Mouse (Mus musculus): ENCODE measurements at regions not wholly inside any gene's neighbourhood (a gene's known extent, or its start where the extent isn't known, plus 50 kb on each side); places are given as distances from the start of the nearest gene placed in this dataset.

- DNase-seq (ENCODE audit: low spot score) = no peak
- Histone ChIP-seq H3K27ac (peak overlapping the region; percentile 57; the same call in 1 of the 2 replicates), H3K36me3 (replicated peaks; ENCODE audit: control insufficient read depth, insufficient read depth) (no peaks in the 10 kb centered on the region), H3K4me3 (replicated peaks; ENCODE audit: low read length) (no peak overlapping the region), H3K27me3 (ENCODE audit: control insufficient read depth, insufficient read depth, low read length) (no peaks in the 10 kb centered on the region), H3K9ac (no peak overlapping the region), H3K9me3 (ENCODE audit: control insufficient read depth, low read length) (no peaks in the 10 kb centered on the region), H3K4me2 (replicated peaks) (no peak overlapping the region), H3K4me1 (replicated peaks; ENCODE audit: control insufficient read depth, insufficient read depth, low read length) (peaks cover 10% of the 10 kb centered on the region)
- 57% methylated on average over 4 of the region's 4 CpGs for WGBS
- ATAC-seq (ENCODE audit: low FRiP score) = 0 out of 2 replicates have a peak, but pooled peaks have one; percentile 48
Observed at GRCm38 (mm10) chr16:55420876-55421568, 123.2 kb upstream of the Zpld1 start.

DNA sequence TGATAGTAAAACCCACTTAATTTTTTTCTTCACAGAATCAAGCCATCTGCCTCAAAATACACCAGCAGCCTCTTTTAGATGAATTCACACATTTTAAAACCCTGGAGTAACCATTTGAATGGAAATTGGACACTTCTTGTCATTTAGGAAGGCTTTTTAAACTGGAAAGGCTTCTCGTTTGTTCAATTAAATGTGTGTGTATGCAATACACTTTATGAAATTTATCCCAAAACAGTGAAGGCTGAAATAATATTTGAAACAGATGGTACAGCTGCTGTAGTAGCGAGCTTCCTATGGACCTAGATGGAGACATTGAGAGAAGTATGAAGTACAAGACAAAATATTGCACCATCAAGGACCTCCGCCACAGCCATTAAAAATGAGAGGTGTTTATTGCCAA lies 121.1 kb upstream of the Zpld1 start:
- Histone ChIP-seq H3K27me3 (ENCODE audit: control insufficient read depth, insufficient read depth, low read length) (no peaks in the 10 kb centered on the region), H3K4me1 (replicated peaks; ENCODE audit: control insufficient read depth, insufficient read depth, low read length) (peaks cover 10% of the 10 kb centered on the region), H3K9ac (no peak overlapping the region), H3K9me3 (ENCODE audit: control insufficient read depth, low read length) (no peaks in the 10 kb centered on the region), H3K27ac (no peak overlapping the region), H3K4me3 (replicated peaks; ENCODE audit: low read length) (no peak overlapping the region), H3K36me3 (replicated peaks; ENCODE audit: control insufficient read depth, insufficient read depth) (no peaks in the 10 kb centered on the region), H3K4me2 (replicated peaks) (no peak overlapping the region)
- ATAC-seq (ENCODE audit: low FRiP score) = no peak
- 82% methylated on average over 3 of the region's 3 CpGs for WGBS
- no peak for DNase-seq (ENCODE audit: low spot score)

DNA sequence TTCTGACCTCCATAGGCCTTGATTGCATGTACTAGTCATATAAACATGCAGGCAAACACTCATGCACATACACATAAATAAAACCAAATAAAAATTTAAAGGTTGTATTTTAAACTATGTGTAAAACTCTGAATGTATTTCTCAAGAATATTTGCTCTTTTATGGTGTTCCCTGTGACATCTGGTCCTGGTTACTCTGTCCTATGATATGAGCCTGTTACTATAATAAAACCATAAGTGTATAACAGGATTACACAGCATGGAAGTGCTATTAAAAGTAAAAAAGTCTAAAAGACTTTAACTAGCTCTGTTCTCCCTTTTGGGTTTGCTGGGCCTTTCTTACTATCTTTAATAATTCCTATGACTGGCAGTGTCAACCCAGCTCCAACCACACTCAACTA lies 103.0 kb upstream of the Zpld1 start:
- ATAC-seq (ENCODE audit: low FRiP score) (no peak), DNase-seq (ENCODE audit: low spot score) (no peak)
- H3K4me3 ChIP-seq (replicated peaks; ENCODE audit: low read length) = no peak overlapping the region
- no peaks in the 10 kb centered on the region for H3K9me3 ChIP-seq (ENCODE audit: control insufficient read depth, low read length)
- no peak overlapping the region for H3K27ac ChIP-seq
- no peaks in the 10 kb centered on the region for H3K4me1 ChIP-seq (replicated peaks; ENCODE audit: control insufficient read depth, insufficient read depth, low read length)
- H3K27me3 ChIP-seq (ENCODE audit: control insufficient read depth, insufficient read depth, low read length) = no peaks in the 10 kb centered on the region
- H3K9ac ChIP-seq = no peak overlapping the region
- H3K36me3 ChIP-seq (replicated peaks; ENCODE audit: control insufficient read depth, insufficient read depth) = no peaks in the 10 kb centered on the region
- H3K4me2 ChIP-seq (replicated peaks) = no peak overlapping the region

DNA sequence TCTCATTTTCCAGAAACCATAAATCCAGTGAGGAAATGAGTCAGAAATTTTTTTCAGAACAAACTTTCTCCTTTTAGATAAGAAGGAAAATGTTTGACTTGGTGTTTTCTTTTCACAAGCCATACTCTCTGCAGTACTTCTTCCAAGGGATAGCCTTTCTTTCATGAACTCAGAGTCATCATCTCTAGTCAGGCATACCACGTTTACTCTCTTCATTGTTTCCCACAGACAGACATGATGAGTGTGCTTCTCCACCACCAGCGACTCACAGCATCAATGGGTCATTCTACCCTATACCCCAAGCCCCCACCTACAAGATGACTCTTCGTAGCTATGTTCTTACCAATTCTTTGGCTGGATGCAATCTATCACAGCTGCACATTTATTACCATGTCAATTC lies 97.1 kb upstream of the Zpld1 start:
- Histone ChIP-seq H3K4me3 (replicated peaks; ENCODE audit: low read length) (no peak overlapping the region), H3K27ac (no peak overlapping the region)
- WGBS = 53% methylated on average over 3 of the region's 3 CpGs

DNA sequence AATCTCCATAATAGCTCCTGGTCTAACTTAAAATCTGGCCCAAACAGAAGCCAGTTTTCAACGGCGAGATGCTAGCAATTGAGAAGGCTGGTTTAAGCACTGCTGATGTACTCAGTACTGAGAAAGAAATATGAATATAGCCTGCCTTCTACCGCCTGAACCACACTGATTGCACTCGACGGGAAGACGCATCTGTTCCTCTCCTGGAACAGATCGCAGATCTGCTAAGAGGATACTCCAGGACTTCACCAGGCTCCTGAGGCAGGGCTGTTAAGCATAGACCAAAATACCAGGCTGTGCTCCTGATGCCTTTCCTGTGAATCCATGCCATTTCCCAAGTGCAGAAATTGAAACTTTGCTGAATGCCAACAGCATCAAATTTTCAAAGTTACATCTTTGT lies 92.6 kb upstream of the Zpld1 start:
- Histone ChIP-seq H3K9me3 (ENCODE audit: control insufficient read depth, low read length) (no peaks in the 10 kb centered on the region), H3K36me3 (replicated peaks; ENCODE audit: control insufficient read depth, insufficient read depth) (no peaks in the 10 kb centered on the region), H3K4me1 (replicated peaks; ENCODE audit: control insufficient read depth, insufficient read depth, low read length) (no peaks in the 10 kb centered on the region), H3K4me3 (replicated peaks; ENCODE audit: low read length) (no peak overlapping the region), H3K27ac (no peak overlapping the region), H3K9ac (no peak overlapping the region), H3K27me3 (ENCODE audit: control insufficient read depth, insufficient read depth, low read length) (no peaks in the 10 kb centered on the region), H3K4me2 (replicated peaks) (no peak overlapping the region)
- 87% methylated on average over 7 of the region's 7 CpGs for WGBS
- DNase-seq (ENCODE audit: low spot score) (no peak), ATAC-seq (ENCODE audit: low FRiP score) (no peak)

More for the DNA sequence above, 97.1 kb upstream of the Zpld1 start:
- Histone ChIP-seq H3K4me1 (replicated peaks; ENCODE audit: control insufficient read depth, insufficient read depth, low read length) (no peaks in the 10 kb centered on the region), H3K4me2 (replicated peaks) (no peak overlapping the region), H3K9ac (no peak overlapping the region), H3K36me3 (replicated peaks; ENCODE audit: control insufficient read depth, insufficient read depth) (no peaks in the 10 kb centered on the region), H3K27me3 (ENCODE audit: control insufficient read depth, insufficient read depth, low read length) (no peaks in the 10 kb centered on the region), H3K9me3 (ENCODE audit: control insufficient read depth, low read length) (no peaks in the 10 kb centered on the region)
- DNase-seq (ENCODE audit: low spot score) = no peak
- no peak for ATAC-seq (ENCODE audit: low FRiP score)

GRCm38 (mm10) chr16:55379996-55380395 lies 82.2 kb upstream of the Zpld1 start:
- H3K4me2 ChIP-seq (replicated peaks) = no peak overlapping the region
- WGBS = 73% methylated on average over 7 of the region's 7 CpGs
- H3K27ac ChIP-seq = no peak overlapping the region
- H3K9me3 ChIP-seq (ENCODE audit: control insufficient read depth, low read length) = no peaks in the 10 kb centered on the region
- H3K4me1 ChIP-seq (replicated peaks; ENCODE audit: control insufficient read depth, insufficient read depth, low read length) = no peaks in the 10 kb centered on the region
- H3K27me3 ChIP-seq (ENCODE audit: control insufficient read depth, insufficient read depth, low read length) = no peaks in the 10 kb centered on the region
- no peak overlapping the region for H3K9ac ChIP-seq
- DNase-seq (ENCODE audit: low spot score) (no peak), ATAC-seq (ENCODE audit: low FRiP score) (no peak)
- no peak overlapping the region for H3K4me3 ChIP-seq (replicated peaks; ENCODE audit: low read length)
- H3K36me3 ChIP-seq (replicated peaks; ENCODE audit: control insufficient read depth, insufficient read depth) = no peaks in the 10 kb centered on the region

GRCm38 (mm10) chr16:55379189-55379588 lies 81.4 kb upstream of the Zpld1 start:
- ATAC-seq (ENCODE audit: low FRiP score) (no peak), DNase-seq (ENCODE audit: low spot score) (no peak)
- Histone ChIP-seq H3K4me1 (replicated peaks; ENCODE audit: control insufficient read depth, insufficient read depth, low read length) (no peaks in the 10 kb centered on the region), H3K4me3 (replicated peaks; ENCODE audit: low read length) (no peak overlapping the region), H3K4me2 (replicated peaks) (no peak overlapping the region), H3K9me3 (ENCODE audit: control insufficient read depth, low read length) (no peaks in the 10 kb centered on the region), H3K36me3 (replicated peaks; ENCODE audit: control insufficient read depth, insufficient read depth) (no peaks in the 10 kb centered on the region), H3K27me3 (ENCODE audit: control insufficient read depth, insufficient read depth, low read length) (no peaks in the 10 kb centered on the region), H3K9ac (no peak overlapping the region), H3K27ac (no peak overlapping the region)

- Histone ChIP-seq H3K27ac (no peak overlapping the region), H3K9ac (no peak overlapping the region), H3K36me3 (replicated peaks; ENCODE audit: control insufficient read depth, insufficient read depth) (no peaks in the 10 kb centered on the region), H3K4me3 (replicated peaks; ENCODE audit: low read length) (no peak overlapping the region), H3K4me1 (replicated peaks; ENCODE audit: control insufficient read depth, insufficient read depth, low read length) (no peaks in the 10 kb centered on the region), H3K27me3 (ENCODE audit: control insufficient read depth, insufficient read depth, low read length) (no peaks in the 10 kb centered on the region), H3K4me2 (replicated peaks) (no peak overlapping the region), H3K9me3 (ENCODE audit: control insufficient read depth, low read length) (no peaks in the 10 kb centered on the region)
- DNase-seq (ENCODE audit: low spot score) (no peak), ATAC-seq (ENCODE audit: low FRiP score) (no peak)
- 77% methylated on average over 3 of the region's 3 CpGs for WGBS
Observed at GRCm38 (mm10) chr16:55378701-55379100, 80.9 kb upstream of the Zpld1 start.

DNA sequence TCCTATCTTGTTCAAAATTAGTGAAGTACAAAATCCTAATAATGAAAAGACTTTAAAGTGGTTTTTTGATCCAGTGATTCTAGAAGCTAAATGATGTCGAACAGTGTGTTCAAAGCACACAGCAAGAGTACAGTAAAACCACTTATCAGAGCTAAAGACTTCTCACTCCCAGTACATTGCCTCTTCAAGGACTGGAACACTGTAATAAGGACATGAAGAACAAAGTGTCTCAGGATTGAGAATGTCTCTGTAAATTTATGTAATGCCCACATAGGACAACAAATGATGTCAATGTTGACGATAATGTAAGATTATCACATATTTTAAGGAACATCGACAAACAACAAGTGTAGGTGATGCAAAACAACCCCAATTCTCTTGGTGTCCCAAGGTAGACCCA lies 78.1 kb upstream of the Zpld1 start:
- H3K4me1 ChIP-seq (replicated peaks; ENCODE audit: control insufficient read depth, insufficient read depth, low read length) = no peaks in the 10 kb centered on the region
- no peak for ATAC-seq (ENCODE audit: low FRiP score)

GRCm38 (mm10) chr16:55357686-55358085 lies 59.9 kb upstream of the Zpld1 start:
- H3K4me3 ChIP-seq (replicated peaks; ENCODE audit: low read length) = no peak overlapping the region
- H3K9me3 ChIP-seq (ENCODE audit: control insufficient read depth, low read length) = no peaks in the 10 kb centered on the region
- no peak overlapping the region for H3K9ac ChIP-seq
- no peaks in the 10 kb centered on the region for H3K27me3 ChIP-seq (ENCODE audit: control insufficient read depth, insufficient read depth, low read length)
- H3K36me3 ChIP-seq (replicated peaks; ENCODE audit: control insufficient read depth, insufficient read depth) = no peaks in the 10 kb centered on the region
- DNase-seq (ENCODE audit: low spot score) (no peak), ATAC-seq (ENCODE audit: low FRiP score) (no peak)
- no peak overlapping the region for H3K27ac ChIP-seq
- no peaks in the 10 kb centered on the region for H3K4me1 ChIP-seq (replicated peaks; ENCODE audit: control insufficient read depth, insufficient read depth, low read length)
- no peak overlapping the region for H3K4me2 ChIP-seq (replicated peaks)
- 60% methylated on average over 4 of the region's 4 CpGs for WGBS

More for the DNA sequence above, 78.1 kb upstream of the Zpld1 start:
- Histone ChIP-seq H3K36me3 (replicated peaks; ENCODE audit: control insufficient read depth, insufficient read depth) (no peaks in the 10 kb centered on the region), H3K4me2 (replicated peaks) (no peak overlapping the region), H3K27ac (no peak overlapping the region), H3K9ac (no peak overlapping the region), H3K9me3 (ENCODE audit: control insufficient read depth, low read length) (no peaks in the 10 kb centered on the region), H3K27me3 (ENCODE audit: control insufficient read depth, insufficient read depth, low read length) (no peaks in the 10 kb centered on the region), H3K4me3 (replicated peaks; ENCODE audit: low read length) (no peak overlapping the region)
- no peak for DNase-seq (ENCODE audit: low spot score)
- 97% methylated on average over 3 of the region's 3 CpGs for WGBS
